Mouse (Mus musculus) retina, postnatal 7 days (tissue): ENCODE data around the gene Pde1c.
"Not testable (repeated sequence)": the region's sequence is repeated elsewhere in the genome, so short reads cannot be mapped to it uniquely, and the experiment has no call there.

Experiments used
- DNase-seq: peaks from one replicate; pipeline ENCODE4 v3.0.0-alpha.2; 2012; ENCODE audit warnings: low read depth, low spot score

The Pde1c gene

DNA sequence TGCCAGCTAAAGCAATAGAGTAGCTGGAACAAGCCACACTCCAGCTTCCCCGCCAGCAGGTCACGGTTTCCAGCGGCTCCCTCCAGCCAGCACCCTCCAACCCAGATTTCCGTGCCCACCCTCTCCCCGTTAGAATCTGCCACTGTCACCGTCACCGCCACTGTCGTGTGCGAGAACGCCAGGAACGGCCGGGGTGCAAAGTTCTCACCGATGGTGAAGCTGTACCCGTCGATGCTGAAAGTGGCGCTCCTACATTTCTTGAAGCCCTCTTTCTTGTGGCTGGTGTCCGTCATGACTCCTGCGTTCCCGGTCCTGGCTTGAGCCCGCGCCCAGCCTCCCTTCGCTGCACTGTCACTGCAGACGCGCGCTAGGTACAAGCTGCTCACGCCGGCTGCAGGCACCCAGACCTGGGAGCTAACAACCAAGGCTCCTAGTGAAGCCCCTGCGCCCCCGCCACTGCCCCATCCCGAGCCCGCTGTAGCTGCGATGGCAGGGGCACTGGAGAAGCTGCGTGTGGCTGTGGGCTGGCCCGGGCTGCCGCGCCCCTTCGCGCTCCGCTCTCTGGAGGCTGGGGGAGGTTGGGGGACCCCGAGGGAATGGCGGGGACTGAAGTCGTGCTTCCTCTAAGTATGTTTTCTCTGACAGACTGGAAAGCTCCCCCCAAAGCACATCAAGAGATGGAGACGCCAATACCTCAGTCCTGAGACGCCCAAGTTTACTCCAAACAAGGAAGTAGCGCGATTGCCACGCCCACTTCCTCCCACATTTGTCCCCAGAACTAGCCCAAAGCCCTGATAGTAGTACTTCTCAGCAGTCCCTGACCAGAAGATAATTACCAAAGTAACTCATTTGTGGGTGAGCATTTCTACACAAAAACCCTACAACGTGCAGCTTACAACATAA, at the start of gene Pde1c:
TSS of gene Pde1c (minus strand) at position 634 of the 903 bp plus-strand sequence.
- DNase-seq = no peak

DNA sequence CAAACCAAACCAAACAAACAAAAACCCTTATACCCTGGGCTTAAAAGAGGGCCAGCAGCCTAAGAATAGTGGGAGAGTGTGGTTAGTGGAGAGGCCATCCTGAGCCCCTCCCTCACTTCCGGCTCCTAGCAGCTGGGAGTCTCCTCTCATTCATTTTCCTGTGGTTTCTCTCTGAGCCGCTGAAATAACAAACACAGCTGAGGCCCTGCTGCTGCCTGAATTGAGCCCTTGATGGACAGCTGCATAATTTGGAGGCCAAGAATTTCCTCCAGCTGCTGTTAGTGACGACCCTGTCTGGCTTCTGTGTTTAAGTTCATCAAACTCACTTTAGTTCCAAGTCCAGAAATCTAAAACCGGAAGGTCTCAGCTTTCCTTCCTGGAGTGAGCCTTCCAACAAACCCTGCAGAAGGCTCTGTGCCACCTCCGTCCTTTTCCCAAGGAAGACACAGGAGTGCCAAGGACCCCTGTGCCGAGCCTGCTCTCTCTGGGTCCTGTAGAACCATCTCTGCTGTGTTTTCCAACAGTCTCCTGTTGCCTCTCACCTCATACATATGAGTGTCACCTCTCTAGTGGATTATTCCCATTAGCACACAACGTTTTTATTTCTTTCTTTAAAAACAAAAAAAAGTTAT, 48.2 kb upstream of the Pde1c start:
- DNase-seq = no peak

DNA sequence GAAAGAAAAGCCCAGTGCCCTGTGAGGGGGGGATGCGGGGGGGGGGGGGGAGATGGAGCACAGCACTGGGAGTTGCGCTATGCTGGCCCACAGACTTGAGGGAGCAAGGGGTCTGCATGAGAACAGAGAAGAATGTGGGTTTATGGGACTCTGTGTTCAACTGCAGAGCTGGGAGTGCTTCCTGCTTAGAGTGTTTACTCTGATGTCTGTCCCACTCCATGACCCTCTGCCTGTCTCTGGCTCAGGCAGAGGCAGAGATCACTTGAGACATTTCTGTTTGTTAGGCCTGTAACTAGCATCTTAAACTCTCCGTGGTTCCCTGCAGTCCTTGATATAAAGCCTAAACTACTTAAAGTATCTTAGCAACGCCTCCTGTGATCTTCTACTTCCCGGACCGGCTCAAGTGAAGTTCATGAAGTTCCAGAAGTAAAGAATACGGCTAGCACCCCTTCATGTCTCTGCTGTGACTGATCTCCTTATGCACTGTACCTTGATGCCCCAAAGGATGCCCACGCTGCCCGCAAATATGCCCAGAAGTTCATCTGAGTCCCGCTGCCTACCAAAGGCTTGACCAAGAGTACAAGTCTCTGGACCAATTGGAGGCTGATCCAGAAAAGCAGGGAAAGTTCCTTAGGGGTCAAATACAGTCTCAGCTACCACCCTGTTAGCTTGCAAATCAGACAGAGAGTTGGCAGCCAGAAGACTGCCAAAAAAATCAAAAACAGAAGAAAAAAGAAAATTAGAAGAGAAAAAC, 47.5 kb upstream of the Pde1c start:
- no peak for DNase-seq

DNA sequence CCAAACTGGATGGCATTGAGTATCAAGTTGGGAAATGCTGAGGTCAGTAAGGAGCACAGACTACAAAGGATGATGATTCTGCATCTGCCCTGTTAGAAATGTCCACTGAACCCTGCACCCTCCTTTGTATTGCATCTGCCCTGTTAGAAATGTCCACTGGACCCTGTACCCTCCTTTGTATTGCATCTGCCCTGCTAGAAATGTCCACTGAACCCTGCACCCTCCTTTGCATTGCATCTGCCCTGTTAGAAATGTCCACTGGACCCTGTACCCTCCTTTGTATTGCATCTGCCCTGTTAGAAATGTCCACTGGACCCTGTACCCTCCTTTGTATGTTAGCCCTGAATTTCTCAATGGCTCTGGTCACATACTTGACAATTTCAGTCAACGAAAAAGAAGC, 40.6 kb upstream of the Pde1c start:
- not testable (repeated sequence) for DNase-seq

DNA sequence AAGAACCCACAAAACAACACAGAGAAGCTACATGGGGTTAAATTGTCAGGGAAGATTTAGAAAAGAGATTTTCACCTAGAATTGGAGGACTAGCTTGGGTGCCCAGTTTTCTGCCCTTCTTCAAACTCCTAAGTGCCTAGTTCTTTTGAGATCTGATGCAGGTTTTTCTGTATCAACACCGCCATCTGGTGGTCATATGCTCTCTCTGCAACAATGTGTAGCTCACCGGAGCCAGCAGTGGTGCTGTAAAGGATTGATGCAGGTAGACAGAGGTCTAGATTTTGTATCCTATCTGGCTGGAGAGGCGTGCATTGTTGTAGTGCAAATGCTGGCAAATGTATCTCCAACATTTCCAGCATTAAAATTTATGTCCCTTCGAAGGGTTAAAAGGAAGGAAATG, 39.4 kb upstream of the Pde1c start:
- DNase-seq = peak; percentile 75

DNA sequence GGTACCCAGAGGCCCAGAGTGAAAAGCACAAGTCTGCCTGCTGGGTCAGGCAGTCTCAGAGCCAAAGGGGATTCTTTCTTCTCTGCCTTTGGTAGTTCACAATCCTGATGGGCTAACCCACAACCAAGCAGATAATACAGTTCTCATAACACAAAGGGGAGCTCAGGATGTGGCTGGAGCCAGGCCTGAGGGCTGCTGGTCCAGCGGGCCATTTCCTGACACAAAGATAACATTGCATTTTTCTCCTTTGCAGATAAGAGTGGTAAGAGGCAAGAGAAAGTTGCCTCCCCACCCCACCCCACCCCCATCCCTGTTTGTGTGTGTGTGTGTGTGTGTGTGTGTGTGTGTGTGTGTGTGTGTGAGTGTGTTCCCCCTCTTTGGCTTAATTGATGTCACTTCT, 10.7 kb upstream of the Pde1c start:
- no peak for DNase-seq

DNA sequence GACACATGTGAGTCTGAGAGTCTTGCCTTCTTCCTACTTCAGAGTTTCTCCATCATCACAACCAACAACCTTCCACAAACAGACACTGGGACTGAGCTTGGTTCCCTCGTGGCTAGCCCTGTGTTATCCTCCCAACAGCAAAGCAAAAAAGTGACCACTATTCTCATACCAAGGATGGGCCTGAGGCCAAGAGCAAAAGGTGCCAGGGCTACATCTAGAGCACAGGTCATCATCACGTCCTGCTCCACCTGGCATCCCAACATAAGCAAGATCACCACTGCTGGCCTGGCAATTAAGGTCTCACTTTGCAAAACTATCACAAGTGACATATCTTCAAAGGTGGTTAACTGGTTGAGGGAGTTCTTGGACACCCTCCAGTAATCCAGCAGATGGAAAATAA, 8.0 kb downstream of the Pde1c start:
- no peak for DNase-seq

DNA sequence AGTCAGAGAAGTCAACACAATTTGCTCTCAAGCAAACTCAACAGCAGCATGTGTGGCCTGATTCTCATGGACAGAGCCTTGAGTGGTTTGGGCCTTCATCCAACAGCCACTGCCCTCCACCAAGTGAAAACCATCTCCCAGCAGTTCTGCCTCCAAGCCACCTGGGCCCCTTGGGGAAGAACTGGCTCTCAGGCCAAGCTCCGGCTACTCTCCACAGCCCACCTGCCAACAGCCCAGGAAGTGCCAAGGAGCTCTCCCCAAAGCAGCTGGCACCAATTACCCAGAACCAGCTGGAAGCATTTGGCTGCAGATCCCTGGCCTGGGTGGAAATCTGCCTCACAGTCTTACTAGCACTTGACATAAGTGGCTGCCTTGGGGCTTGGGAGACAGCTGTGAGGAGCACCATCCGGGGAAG, 8.4 kb downstream of the Pde1c start:
- DNase-seq = no peak

DNA sequence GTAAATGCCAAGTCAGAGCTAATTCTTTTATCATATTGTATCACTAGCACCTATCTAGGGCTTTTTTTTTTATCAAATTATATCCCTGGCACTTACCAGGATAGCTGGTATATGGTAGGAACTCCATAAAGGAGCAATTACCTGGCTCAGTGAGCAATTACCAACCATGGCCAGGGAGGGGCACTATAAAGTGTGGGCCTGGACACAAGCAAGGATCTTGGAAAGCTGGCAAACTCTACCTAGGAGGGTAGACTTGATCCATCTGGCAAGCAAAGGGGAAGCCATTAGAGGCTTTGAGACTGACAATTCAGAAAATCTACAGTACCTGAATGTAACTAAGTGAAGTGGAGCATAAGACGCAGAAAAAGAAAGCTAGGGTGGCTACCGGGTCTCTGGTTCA, 10.2 kb downstream of the Pde1c start:
- no peak for DNase-seq

DNA sequence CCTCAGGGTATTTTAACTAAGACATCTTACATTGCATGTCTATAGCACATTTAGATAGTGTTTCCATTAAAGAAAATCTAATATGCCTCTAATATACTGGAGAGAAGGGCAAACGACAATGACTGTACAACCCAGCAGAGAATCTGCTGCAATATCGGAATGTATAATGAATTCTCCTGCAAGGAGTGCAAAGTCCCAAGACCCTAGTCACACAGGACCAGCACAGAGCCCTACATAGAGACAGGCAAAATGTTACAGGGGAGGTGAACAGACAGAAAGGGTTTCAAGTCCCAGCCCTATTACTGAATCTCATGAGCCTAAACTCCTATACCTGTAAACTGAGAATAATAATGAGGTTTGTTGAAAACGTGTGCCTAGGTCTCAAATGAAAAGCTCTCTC, 13.1 kb downstream of the Pde1c start:
- DNase-seq = no peak

DNA sequence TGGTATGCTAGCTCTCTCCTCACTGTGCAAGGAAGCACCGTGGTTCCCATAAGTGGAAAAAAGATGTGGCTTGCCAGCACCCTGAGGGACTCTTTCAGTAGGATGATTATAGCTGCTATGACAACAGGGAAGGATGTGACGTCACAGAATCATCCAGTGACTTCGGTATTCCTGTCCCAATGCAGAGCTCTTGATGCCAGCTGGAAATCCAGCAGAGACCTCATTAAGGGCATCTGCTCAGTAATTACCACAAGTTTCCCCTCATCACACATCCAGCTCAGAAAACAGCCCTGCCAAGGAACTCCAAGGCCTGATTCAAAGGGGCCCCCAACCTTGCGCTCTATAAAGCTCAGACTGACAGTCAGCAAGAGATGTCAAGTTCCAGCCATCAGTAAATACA, 13.5 kb downstream of the Pde1c start:
- DNase-seq = peak; percentile 38

DNA sequence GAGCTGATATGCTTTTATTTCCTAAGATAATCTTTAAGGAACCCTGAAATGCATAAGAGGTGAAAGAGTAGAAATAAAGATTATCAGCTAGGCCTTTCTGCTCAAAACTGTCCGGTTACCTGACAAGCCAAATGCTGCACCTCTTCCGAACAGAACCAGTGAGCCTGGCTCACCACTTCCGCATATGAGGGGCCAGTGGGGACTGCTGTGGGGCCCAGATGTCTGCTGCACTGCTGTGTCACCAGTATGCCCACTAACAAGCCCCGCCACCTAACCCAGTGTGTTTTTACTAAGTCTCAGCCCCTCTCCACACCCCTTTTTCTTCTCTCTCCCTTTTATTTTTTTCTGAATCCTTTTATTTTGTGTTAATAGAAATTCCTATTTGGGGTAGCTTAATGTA, 17.9 kb downstream of the Pde1c start:
- DNase-seq = no peak

DNA sequence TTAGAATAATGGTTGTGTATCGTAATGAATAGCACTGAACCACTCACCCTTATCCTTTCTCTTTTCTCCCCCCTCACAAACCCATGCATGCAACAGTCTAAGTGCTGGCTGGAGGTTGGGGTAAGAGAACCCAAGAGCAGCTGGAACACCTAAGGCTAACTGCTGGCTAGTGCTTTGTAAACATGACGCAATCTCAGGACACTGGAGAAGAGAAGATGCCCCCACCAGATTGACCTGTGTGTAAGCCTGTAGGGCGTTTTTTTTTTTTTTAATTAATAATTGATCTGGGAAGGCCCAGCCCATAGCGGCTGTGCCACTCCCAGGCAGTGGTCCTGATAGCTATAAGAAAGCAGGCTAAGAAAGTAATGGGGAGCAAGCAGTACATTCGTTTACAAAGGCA, 28.7 kb downstream of the Pde1c start:
- no peak for DNase-seq

DNA sequence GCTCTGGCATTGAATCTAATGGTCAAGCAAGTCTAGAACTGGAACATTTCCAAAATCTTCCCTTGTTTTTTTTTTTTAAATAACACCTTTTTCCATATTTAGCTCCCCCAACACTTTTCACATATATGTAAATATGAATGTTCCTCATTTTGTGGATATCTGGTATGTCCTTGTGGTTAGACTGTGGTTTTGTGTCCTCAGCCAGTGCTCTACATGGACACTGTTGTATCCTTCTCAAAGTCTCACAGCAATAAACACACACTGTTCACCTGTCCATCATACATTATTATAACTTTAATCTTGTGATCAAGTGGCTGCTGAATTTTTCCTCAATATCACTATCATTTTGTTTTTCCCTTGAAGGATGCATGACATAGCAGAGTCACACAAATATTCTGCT, 34.2 kb downstream of the Pde1c start:
- DNase-seq = no peak

DNA sequence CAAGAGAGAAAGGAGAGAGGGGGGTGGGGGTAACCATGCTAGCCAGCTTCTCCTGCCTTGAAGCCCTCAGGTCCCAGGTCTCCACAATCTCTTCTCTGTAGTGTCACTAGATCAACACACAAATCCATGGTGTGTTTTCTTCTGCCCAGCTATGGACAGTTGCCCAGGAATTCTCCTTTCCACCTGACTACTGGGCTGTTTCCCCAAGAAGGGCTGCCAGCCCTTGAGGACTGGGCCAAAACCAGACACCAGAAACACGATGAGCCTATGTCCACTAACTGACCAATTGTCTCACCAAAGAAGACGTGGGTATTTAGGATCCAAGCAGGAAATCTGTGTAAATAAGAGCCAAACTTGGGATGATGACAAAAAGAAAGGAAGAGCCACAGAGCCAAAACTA, 36.6 kb downstream of the Pde1c start:
- no peak for DNase-seq

DNA sequence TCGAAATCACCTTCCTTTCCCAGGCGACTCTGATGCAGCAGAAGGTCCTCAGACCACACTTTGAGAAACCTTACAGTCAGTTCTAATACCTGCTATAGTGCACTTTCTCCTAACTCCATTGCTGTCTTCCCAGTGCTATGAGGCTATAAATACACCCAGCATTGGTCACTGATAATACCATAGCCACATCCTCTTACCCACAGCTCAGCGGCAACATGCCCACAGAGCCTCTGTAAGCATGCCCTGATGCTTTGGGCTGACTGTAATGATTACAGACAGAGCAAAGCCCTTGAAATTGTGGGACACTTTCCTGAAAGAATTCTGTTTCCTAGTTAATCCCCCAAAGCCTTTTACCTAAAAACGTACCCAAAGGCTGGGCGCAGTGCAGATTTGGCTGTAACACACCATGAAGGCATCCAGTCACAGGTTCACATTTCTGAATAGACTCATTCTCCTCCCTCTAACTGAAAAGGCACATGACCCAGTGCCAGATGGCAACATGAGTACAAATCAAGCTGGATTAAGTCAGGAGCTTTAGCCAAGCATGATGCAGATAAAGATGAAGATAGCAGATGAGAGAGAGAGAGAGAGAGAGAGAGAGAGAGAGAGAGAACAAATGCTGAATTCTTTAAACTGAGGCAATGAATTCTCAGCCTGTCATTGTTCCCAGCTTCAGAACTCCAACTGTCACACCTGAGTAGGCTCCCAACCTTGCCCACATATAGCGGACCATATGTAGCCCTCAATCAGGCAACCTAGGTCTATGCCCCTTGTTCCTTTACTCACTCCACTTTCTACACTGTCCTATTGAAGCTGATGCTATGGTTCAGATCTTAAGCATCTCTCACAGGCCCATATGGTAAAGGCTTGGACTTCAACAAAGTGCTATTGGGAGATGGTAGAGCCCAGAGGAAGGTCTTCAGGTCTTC, 44.7 kb downstream of the Pde1c start:
- peak; percentile 62 for DNase-seq

DNA sequence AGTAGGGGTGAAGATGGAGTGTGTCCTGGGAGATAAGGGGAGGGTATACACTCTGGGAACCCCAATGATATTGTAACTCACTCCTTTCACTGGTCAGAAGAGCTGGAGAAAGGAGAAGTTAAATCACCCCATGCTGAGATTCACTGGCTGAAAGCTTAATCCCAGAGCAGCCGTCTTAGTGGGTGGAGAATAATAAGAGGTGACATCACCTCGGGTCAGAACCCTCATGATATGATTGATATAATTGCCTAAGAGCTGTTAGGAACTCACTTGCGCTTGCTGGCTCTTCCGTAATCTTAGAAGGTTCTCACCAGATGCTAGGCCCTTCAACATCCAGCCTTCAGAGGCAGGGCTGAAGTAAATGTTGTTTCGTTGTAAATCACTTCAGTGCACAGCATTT, 79.7 kb downstream of the Pde1c start:
- DNase-seq = no peak

DNA sequence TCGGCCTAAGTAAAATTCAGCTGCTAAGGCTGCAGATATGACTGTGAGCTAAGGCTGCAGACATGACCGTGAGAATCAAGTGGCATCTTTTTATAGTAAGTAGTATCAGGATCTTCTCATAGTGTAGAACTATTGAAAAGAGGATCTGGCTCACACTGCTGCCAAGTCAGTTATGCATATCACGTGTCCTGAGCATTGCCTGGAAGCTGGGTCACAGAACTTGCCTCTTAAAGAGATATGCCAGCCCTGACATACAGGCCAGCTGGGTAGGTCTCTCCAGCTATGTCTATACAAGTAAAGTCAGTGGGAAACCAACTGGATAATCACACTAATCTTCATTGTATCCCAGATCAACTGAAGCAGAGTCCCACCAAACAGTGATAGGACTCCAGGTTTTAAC, 83.8 kb downstream of the Pde1c start:
- no peak for DNase-seq

DNA sequence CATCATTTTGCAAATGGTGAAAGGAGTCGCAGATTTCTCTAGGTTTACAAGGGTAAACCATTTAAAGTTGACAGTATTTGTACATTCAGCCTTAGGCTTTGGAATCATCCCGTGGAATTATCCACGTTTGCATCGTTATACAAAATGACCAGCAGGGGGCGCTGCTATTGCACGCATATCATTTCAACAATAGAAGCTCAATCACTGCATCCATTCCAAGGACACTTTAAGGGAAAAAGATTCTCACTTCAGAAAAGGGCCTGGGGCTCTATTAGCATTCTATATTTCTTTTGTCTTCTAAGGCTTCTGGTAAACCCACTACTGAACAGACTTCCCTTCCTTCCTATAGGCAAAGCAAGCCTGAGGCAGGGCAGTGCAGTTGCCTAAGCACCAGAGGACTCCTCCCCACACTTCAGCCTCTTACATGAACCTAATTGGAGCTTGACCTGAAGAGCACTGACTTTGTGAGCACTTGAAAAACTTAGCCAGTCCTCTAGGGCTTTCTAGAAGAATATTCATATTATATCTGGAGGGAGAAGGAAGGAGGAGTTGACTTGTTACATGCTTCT, 87.9 kb downstream of the Pde1c start:
- peak; percentile 63 for DNase-seq

DNA sequence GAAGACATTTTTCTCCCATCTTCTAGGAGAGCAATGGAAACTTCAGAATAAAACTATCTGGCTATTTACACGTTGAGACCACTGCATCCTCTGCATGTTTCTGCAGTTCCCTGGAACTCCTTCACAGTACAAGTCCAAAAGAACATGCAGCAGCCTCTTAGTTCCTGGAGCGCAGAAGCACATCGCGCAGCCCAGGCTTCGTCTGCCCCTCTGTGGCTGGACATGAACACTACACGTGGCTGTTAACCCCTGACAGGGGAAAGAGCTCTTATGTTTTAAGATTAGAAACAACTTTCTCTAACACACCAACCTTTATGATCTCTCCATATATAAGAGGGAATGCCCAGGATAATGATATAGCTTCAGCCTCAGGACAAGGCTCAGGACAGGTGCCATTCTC, 92.3 kb downstream of the Pde1c start:
- DNase-seq = no peak

DNA sequence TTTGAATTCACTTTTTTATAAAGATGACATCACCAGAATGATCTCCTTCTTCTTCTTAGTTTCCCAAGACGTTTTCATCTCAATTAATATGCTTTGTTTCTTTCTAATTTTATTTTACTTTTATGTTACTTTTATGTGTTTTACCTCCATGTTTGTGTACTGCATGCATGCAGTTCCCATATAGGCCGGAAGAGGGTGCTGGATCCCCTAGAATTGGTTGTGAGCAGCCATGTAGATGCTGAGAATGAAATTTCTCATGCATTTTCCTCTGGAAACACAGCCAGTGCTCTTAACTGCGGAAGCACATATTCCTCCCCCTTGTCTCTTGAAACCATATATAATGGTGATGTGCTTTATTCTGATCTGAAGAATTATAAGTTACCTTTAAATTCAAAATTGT, 110.8 kb downstream of the Pde1c start:
- DNase-seq = no peak
